ENCODE assay signal across 7 mouse cellular contexts in genomic region chr9:123509638-123510604, GRCm38 (mm10). TPM values are rescaled to one million over a fixed set of nuclear protein-coding genes. Genes with fewer than 3 reads are reported as not detected.
DNase-seq lines count a peak whose midpoint lies in the region; ATAC-seq lines count a peak whose summit lies in the region.

No protein-coding gene starts in this region.

- peak overlapping the region; percentile 44 for H3K27ac ChIP-seq in midbrain, embryonic 13.5 days
- H3K27ac ChIP-seq in midbrain, embryonic 10.5 days (replicated peaks) = no peak overlapping the region
- H3K27ac ChIP-seq in kidney, embryonic 15.5 days = peak overlapping the region; percentile 75
- H3K27ac ChIP-seq in stomach, embryonic 16.5 days (ENCODE audit: low read length) = peak overlapping the region; percentile 42; the same call in 1 of the 2 replicates

- DNase-seq in midbrain, embryonic 10.5 days (ENCODE audit: low spot score) = no peak
- peak; percentile 38 for DNase-seq in c-Kit-positive CD71-negative TER-119-negative erythroid progenitor cells, embryonic 14.5 days (ENCODE audit: low read depth)
- DNase-seq in adipocyte (ENCODE audit: low spot score) = no peak
- no peak for DNase-seq in testis, postnatal 10 days (ENCODE audit: low spot score)

- 0 out of 2 replicates have a peak, but pooled peaks cover 6% of the 10 kb centered on the region for H3K4me1 ChIP-seq in midbrain, embryonic 13.5 days (replicated peaks)
- H3K4me1 ChIP-seq in midbrain, embryonic 10.5 days = no peaks in the 10 kb centered on the region
- peaks cover 27% of the 10 kb centered on the region for H3K4me1 ChIP-seq in kidney, embryonic 15.5 days
- H3K4me1 ChIP-seq in stomach, embryonic 16.5 days (ENCODE audit: control insufficient read depth, insufficient read depth, low read length) = peaks cover 23% of the 10 kb centered on the region

- no peaks in the 10 kb centered on the region for H3K27me3 ChIP-seq in midbrain, embryonic 13.5 days
- H3K27me3 ChIP-seq in midbrain, embryonic 10.5 days (ENCODE audit: low read depth, poor library complexity, severe bottlenecking) = no peaks in the 10 kb centered on the region
- H3K27me3 ChIP-seq in kidney, embryonic 15.5 days = no peaks in the 10 kb centered on the region
- no peaks in the 10 kb centered on the region for H3K27me3 ChIP-seq in stomach, embryonic 16.5 days (ENCODE audit: control insufficient read depth, insufficient read depth, low read length)

- no peaks in the 10 kb centered on the region for H3K9me3 ChIP-seq in midbrain, embryonic 13.5 days
- no peaks in the 10 kb centered on the region for H3K9me3 ChIP-seq in midbrain, embryonic 10.5 days (replicated peaks)
- no peaks in the 10 kb centered on the region for H3K9me3 ChIP-seq in kidney, embryonic 15.5 days (replicated peaks)
- no peaks in the 10 kb centered on the region for H3K9me3 ChIP-seq in stomach, embryonic 16.5 days (replicated peaks; ENCODE audit: control insufficient read depth, low read length)

- H3K4me3 ChIP-seq in midbrain, embryonic 13.5 days (replicated peaks) = no peak overlapping the region
- no peak overlapping the region for H3K4me3 ChIP-seq in midbrain, embryonic 10.5 days
- H3K4me3 ChIP-seq in kidney, embryonic 15.5 days (replicated peaks) = no peak overlapping the region
- H3K4me3 ChIP-seq in stomach, embryonic 16.5 days (replicated peaks; ENCODE audit: low read length) = no peak overlapping the region

- H3K9ac ChIP-seq in midbrain, embryonic 13.5 days (replicated peaks) = no peak overlapping the region
- H3K9ac ChIP-seq in kidney, embryonic 15.5 days = no peak overlapping the region
- peak overlapping the region; percentile 21; the same call in 1 of the 2 replicates for H3K9ac ChIP-seq in stomach, embryonic 16.5 days (ENCODE audit: low read length)

- H3K4me2 ChIP-seq in midbrain, embryonic 13.5 days (replicated peaks) = no peak overlapping the region
- peak overlapping the region; percentile 37 for H3K4me2 ChIP-seq in kidney, embryonic 15.5 days
- H3K4me2 ChIP-seq in stomach, embryonic 16.5 days (ENCODE audit: low read depth, low read length) = no peak overlapping the region

- H3K36me3 ChIP-seq in midbrain, embryonic 13.5 days = peaks cover 17% of the 10 kb centered on the region
- peaks cover 53% of the 10 kb centered on the region for H3K36me3 ChIP-seq in midbrain, embryonic 10.5 days
- peaks cover 40% of the 10 kb centered on the region for H3K36me3 ChIP-seq in kidney, embryonic 15.5 days
- no peaks in the 10 kb centered on the region for H3K36me3 ChIP-seq in stomach, embryonic 16.5 days (ENCODE audit: control insufficient read depth, insufficient read depth, low read length)

- ATAC-seq in midbrain, embryonic 13.5 days = peak; percentile 60; the same call in 1 of the 2 replicates
- ATAC-seq in kidney, embryonic 15.5 days (replicated peaks; ENCODE audit: low FRiP score) = peak; percentile 55
- ATAC-seq in stomach, embryonic 16.5 days (ENCODE audit: insufficient read depth, low FRiP score) = no peak

- 80% methylated on average over 8 of the region's 8 CpGs for WGBS in midbrain, embryonic 13.5 days
- WGBS in midbrain, embryonic 10.5 days = 90% methylated on average over 8 of the region's 8 CpGs
- WGBS in kidney, embryonic 15.5 days = 61% methylated on average over 8 of the region's 8 CpGs
- WGBS in stomach, embryonic 16.5 days = 63% methylated on average over 8 of the region's 8 CpGs

RNA-seq across cellular contexts. Expression of gene Sacm1l, which starts 19.6 kb away (rescaled TPM):
- polyA plus RNA-seq in midbrain, embryonic 13.5 days (2015; fragmentation: Nextera tagmentation; extraction: Ambion mirVana) = 45.8 and 49.9 TPM in 2 replicates
- polyA plus RNA-seq in midbrain, embryonic 10.5 days (2016; fragmentation: Nextera tagmentation; extraction: Ambion mirVana) = 44.0 and 47.1 TPM in 2 replicates
- polyA plus RNA-seq in kidney, embryonic 15.5 days (2015; fragmentation: Nextera tagmentation; extraction: Ambion mirVana) = 56.1 and 64.2 TPM in 2 replicates
- 63.6 and 65.4 TPM in 2 replicates for polyA plus RNA-seq in stomach, embryonic 16.5 days (2015; fragmentation: Nextera tagmentation; extraction: Ambion mirVana)

RNA-seq across cellular contexts. Expression of gene Limd1, which starts 31.4 kb away (rescaled TPM):
- polyA plus RNA-seq in midbrain, embryonic 13.5 days (2015; fragmentation: Nextera tagmentation; extraction: Ambion mirVana) = 20.3 and 22.7 TPM in 2 replicates
- 50.1 and 51.6 TPM in 2 replicates for polyA plus RNA-seq in midbrain, embryonic 10.5 days (2016; fragmentation: Nextera tagmentation; extraction: Ambion mirVana)
- polyA plus RNA-seq in kidney, embryonic 15.5 days (2015; fragmentation: Nextera tagmentation; extraction: Ambion mirVana) = 49.3 and 50.5 TPM in 2 replicates
- polyA plus RNA-seq in stomach, embryonic 16.5 days (2015; fragmentation: Nextera tagmentation; extraction: Ambion mirVana) = 48.8 and 49.6 TPM in 2 replicates
